In the genomic region with DNA sequence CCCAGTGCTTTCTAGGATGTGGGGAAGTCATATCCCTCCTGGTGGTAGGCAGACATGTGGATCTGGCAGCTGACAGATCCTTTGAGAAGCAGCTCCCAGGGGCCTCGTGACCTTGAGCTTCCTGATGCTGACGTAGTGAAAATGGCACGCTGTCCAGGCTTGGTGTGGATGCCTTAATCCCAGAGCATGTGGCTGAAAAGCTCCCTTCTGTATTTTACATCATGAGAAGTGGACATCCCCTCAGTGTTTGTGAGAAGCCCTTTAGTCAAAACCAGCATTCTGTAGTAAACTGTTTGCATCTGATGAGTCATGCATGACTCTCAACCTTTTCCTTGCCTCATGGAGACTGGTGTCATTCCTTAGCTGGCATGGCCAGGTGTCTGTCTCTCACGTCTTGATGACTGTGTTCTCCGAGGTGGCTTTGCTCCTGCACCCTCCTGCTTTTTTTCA, we compare ENCODE assay signal across 1 mouse cellular context.
TF ChIP-seq lines count a peak whose summit lies in the region.

No protein-coding gene starts in this region.

TF ChIP-seq in CH12.LX, 34 proteins besides CTCF, POLR2A, EP300 and RAD21 (continued from another document):
- TF ChIP-seq SMC3 (IDR thresholded peaks at IDR 0.05; ENCODE audit: low read depth, low read length) (no peak), TBP (conservative IDR thresholded peaks at IDR 0.05; ENCODE audit: low read depth, low read length) (no peak), ZKSCAN1 (IDR thresholded peaks at IDR 0.05; ENCODE audit: borderline replicate concordance, low read depth, low read length) (no peak), POLR2AphosphoS2 (IDR thresholded peaks at IDR 0.05; ENCODE audit: low read depth, low read length) (no peak), ZMIZ1 (IDR thresholded peaks at IDR 0.05; ENCODE audit: low read depth, low read length) (no peak), TCF12 (IDR thresholded peaks at IDR 0.05; ENCODE audit: low read depth, low read length) (0 out of 2 replicates have a peak, but pooled peaks have one; percentile 18), GABPA (IDR thresholded peaks at IDR 0.05; ENCODE audit: insufficient replicate concordance, low read depth, low read length) (no peak), MAFK (IDR thresholded peaks at IDR 0.05; ENCODE audit: insufficient replicate concordance, low read length) (peak; percentile 59; the same call in 1 of the 2 replicates), RCOR1 (conservative IDR thresholded peaks at IDR 0.05; ENCODE audit: low read depth, low read length) (no peak), UBTF (IDR thresholded peaks at IDR 0.05; ENCODE audit: low read depth, low read length) (no peak)
